Mouse (Mus musculus) C2C12 (cell line): ENCODE results near the gene Spire2.

ENCODE experiments used
- CTCF ChIP-seq: IDR thresholded peaks from one replicate; pipeline ENCODE4 v1.5.1; 2011; ENCODE audit not compliant: control insufficient read depth, insufficient read depth, insufficient read length
- USF1 ChIP-seq: IDR thresholded peaks from one replicate; pipeline ENCODE4 v1.6.1; 2011; ENCODE audit warnings: low read depth, mild to moderate bottlenecking, control low read depth, moderate library complexity

GRCm38 (mm10) chr8:123353216-123353615 lies 20.7 kb downstream of the Spire2 start:
- TF ChIP-seq CTCF (no peak), USF1 (no peak)
